Mouse (Mus musculus) G1E (cell line): ENCODE results near the gene Bco1.

Experiments
- CTCF ChIP-seq: IDR thresholded peaks from 2 replicates; pipeline ENCODE4 v1.5.1; 2012; ENCODE audit warnings: low read depth, low read length, inconsistent platforms, mixed read lengths
- GATA2 ChIP-seq: IDR thresholded peaks from 2 replicates; pipeline ENCODE4 v1.6.1; 2012; ENCODE audit warnings: low read depth, low read length, inconsistent platforms, borderline replicate concordance
- POLR2AphosphoS5 ChIP-seq: IDR thresholded peaks from 2 replicates; pipeline ENCODE4 v1.6.1; 2012; ENCODE audit warnings: low read depth, low read length, inconsistent platforms; ENCODE audit not compliant: insufficient replicate concordance
- TAL1 ChIP-seq: conservative IDR thresholded peaks from 2 replicates; pipeline ENCODE4 v1.6.1; 2012; ENCODE audit warnings: low read depth, low read length, inconsistent platforms, mixed read lengths

DNA sequence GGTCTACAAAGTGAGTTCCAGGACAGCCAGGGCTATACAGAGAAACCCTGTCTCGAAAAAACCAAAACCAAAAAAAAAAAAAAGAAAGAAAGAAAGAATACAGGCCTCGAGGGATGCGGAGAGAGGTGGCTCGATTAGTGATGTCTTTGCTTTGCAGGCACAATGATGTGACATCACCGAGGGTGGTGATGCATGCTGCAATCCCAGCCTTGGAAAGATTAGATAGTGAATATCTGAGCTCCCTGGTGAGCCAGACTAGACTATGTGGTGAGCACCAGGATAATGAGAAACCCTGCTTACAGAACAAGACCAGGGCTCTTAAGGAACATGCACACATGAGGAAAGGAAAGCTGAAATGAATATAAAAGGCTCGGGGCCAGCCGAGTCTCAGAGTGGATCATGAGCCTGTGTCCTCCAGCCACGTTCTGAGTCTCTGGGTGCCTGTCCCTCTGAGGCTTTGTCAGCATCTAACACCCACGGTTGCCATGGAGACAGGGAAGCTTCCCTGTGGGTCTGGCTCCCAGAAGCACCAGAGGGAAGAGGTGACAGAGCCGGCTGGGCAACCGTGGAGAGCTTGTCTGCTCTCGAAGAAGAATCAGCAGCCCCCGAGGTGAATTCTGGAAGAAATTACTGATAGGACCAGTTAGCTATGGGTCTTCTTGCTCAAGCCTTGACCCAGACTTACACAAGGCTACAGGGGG is 34.3 kb upstream of the Bco1 start:
- TF ChIP-seq CTCF (no peak), TAL1 (no peak), GATA2 (no peak), POLR2AphosphoS5 (no peak)
